Mouse (Mus musculus): ENCODE data around the gene Tbc1d19. TPM values are rescaled to one million over a fixed set of nuclear protein-coding genes. Genes with fewer than 3 reads are reported as not detected.
A peak's percentile ranks its signal among the peaks of the same experiment; 100 is the strongest.

Tbc1d19 gene
- total RNA-seq, 2 experiments from 2014 or later = 8.7 to 35.4 TPM

GRCm38 (mm10) chr5:53948606-53949266 is 139.3 kb downstream of the Tbc1d19 start:
- peak; percentile 52; the same call in 1 of the 2 replicates for ATAC-seq (replicated peaks; ENCODE audit: poor library complexity)

GRCm38 (mm10) chr5:53950189-53950588 is 140.8 kb downstream of the Tbc1d19 start:
- ATAC-seq (replicated peaks; ENCODE audit: poor library complexity) = no peak

- no peak for ATAC-seq (replicated peaks; ENCODE audit: poor library complexity)
Observed at GRCm38 (mm10) chr5:53953216-53953615, 143.8 kb downstream of the Tbc1d19 start.

Other genes starting within 250 kb of the Tbc1d19 start
- gene Cckar, start 101.9 kb upstream of the Tbc1d19 start, total RNA-seq (2015) = not detected in 2 replicates
- gene Cckar, start 101.9 kb upstream of the Tbc1d19 start, total RNA-seq (2017) = not detected in 2 replicates
- 19.6 and 20.6 TPM in 2 replicates for gene Stim2, start 188.9 kb downstream of the Tbc1d19 start, total RNA-seq (2015)
- 20.2 and 21.7 TPM in 2 replicates for gene Stim2, start 188.9 kb downstream of the Tbc1d19 start, total RNA-seq (2017)

All from megakaryocyte progenitor cell, adult 5-6 weeks (primary cell).